21 mouse cellular contexts compared by ENCODE assay signal in genomic region chr5:116956572-116956971, GRCm38 (mm10).
DNase-seq lines count a peak whose midpoint lies in the region; ATAC-seq and TF ChIP-seq lines count a peak whose summit lies in the region.
"Had no signal": no experiment of that assay in that cellular context is flagged by ENCODE, and none has a peak within 500 bp of the region (broad histone marks: within the 10 kb centered on the region; RNA-seq: fewer than 3 reads in every experiment).

No protein-coding gene starts in this region.

- no peaks in the 10 kb centered on the region for H3K4me1 ChIP-seq in hindbrain, embryonic 14.5 days (replicated peaks; ENCODE audit: control insufficient read depth, insufficient read depth, low read length)
- H3K4me1 ChIP-seq in hindbrain, embryonic 13.5 days (replicated peaks), result peaks cover 6% of the 10 kb centered on the region
- H3K4me1 ChIP-seq in E14TG2a.4 (replicated peaks; ENCODE audit: low read depth, low read length), result peaks cover 32% of the 10 kb centered on the region
- no peaks in the 10 kb centered on the region for H3K4me1 ChIP-seq in embryonic facial prominence, embryonic 15.5 days
- H3K4me1 ChIP-seq: forebrain, embryonic 10.5 days had no signal

- H3K4me3 ChIP-seq in hindbrain, embryonic 14.5 days (replicated peaks; ENCODE audit: low read length), result no peak overlapping the region
- H3K4me3 ChIP-seq in hindbrain, embryonic 13.5 days, result no peak overlapping the region
- H3K4me3 ChIP-seq in E14TG2a.4 (replicated peaks; ENCODE audit: low read length), result 0 out of 2 replicates have a peak overlapping the region, but pooled peaks have one; percentile 1
- no peak overlapping the region for H3K4me3 ChIP-seq in embryonic facial prominence, embryonic 15.5 days (replicated peaks)
- H3K4me3 ChIP-seq: forebrain, embryonic 10.5 days; layer of hippocampus, adult 2 months had no signal

- H3K27me3 ChIP-seq in hindbrain, embryonic 14.5 days (ENCODE audit: control insufficient read depth, insufficient read depth, low read length), result no peaks in the 10 kb centered on the region
- no peaks in the 10 kb centered on the region for H3K27me3 ChIP-seq in hindbrain, embryonic 13.5 days
- H3K27me3 ChIP-seq in E14TG2a.4 (ENCODE audit: insufficient read depth, low read length), result peaks cover 37% of the 10 kb centered on the region
- no peaks in the 10 kb centered on the region for H3K27me3 ChIP-seq in embryonic facial prominence, embryonic 15.5 days
- H3K27me3 ChIP-seq: CH12.LX had no signal

- TF ChIP-seq CTCF in E14TG2a.4 (conservative IDR thresholded peaks at IDR 0.05; ENCODE audit: low read length), result no peak

- WGBS in hindbrain, embryonic 14.5 days, result 44% methylated on average over 13 of the region's 13 CpGs
- 45% methylated on average over 13 of the region's 13 CpGs for WGBS in hindbrain, embryonic 13.5 days
- WGBS in embryonic facial prominence, embryonic 15.5 days, result 78% methylated on average over 13 of the region's 13 CpGs

- H3K9ac ChIP-seq in hindbrain, embryonic 14.5 days, result no peak overlapping the region
- H3K9ac ChIP-seq in hindbrain, embryonic 13.5 days, result no peak overlapping the region
- H3K9ac ChIP-seq in embryonic facial prominence, embryonic 15.5 days, result no peak overlapping the region

- no peak for ATAC-seq in hindbrain, embryonic 14.5 days (ENCODE audit: low FRiP score)
- no peak; the same call in 1 of the 2 replicates for ATAC-seq in hindbrain, embryonic 13.5 days (ENCODE audit: low FRiP score)
- ATAC-seq in embryonic facial prominence, embryonic 15.5 days (ENCODE audit: insufficient number of reproducible peaks, low FRiP score, low TSS enrichment, low read depth), result peak; percentile 19; the same call in 1 of the 2 replicates

- H3K9me3 ChIP-seq in hindbrain, embryonic 14.5 days (ENCODE audit: control insufficient read depth, low read length), result no peaks in the 10 kb centered on the region
- H3K9me3 ChIP-seq in hindbrain, embryonic 13.5 days, result no peaks in the 10 kb centered on the region
- peaks cover under 1% of the 10 kb centered on the region; the same call in 1 of the 2 replicates for H3K9me3 ChIP-seq in E14TG2a.4 (ENCODE audit: low read length)
- no peaks in the 10 kb centered on the region for H3K9me3 ChIP-seq in embryonic facial prominence, embryonic 15.5 days (replicated peaks)
- H3K9me3 ChIP-seq: forebrain, embryonic 10.5 days had no signal

- no peaks in the 10 kb centered on the region for H3K36me3 ChIP-seq in hindbrain, embryonic 14.5 days (replicated peaks; ENCODE audit: control insufficient read depth, insufficient read depth)
- H3K36me3 ChIP-seq in hindbrain, embryonic 13.5 days, result no peaks in the 10 kb centered on the region
- H3K36me3 ChIP-seq in E14TG2a.4 (ENCODE audit: insufficient read depth, low read length), result no peaks in the 10 kb centered on the region
- H3K36me3 ChIP-seq in embryonic facial prominence, embryonic 15.5 days, result no peaks in the 10 kb centered on the region
- H3K36me3 ChIP-seq: forebrain, embryonic 10.5 days had no signal

- peak overlapping the region; percentile 41; the same call in 1 of the 2 replicates for H3K27ac ChIP-seq in hindbrain, embryonic 14.5 days
- H3K27ac ChIP-seq in hindbrain, embryonic 13.5 days, result no peak overlapping the region
- H3K27ac ChIP-seq in embryonic facial prominence, embryonic 15.5 days (replicated peaks), result no peak overlapping the region
- H3K27ac ChIP-seq: forebrain, embryonic 10.5 days; layer of hippocampus, adult 2 months; stomach, postnatal 0 days had no signal

- H3K4me2 ChIP-seq in hindbrain, embryonic 14.5 days (replicated peaks), result no peak overlapping the region
- no peak overlapping the region for H3K4me2 ChIP-seq in hindbrain, embryonic 13.5 days
- H3K4me2 ChIP-seq in embryonic facial prominence, embryonic 15.5 days (replicated peaks), result no peak overlapping the region

- peak; percentile 32 for DNase-seq in embryo, embryonic 11 days
- no peak for DNase-seq in embryo, embryonic 10 days (ENCODE audit: low spot score)
- DNase-seq in hindbrain, embryonic 14.5 days (ENCODE audit: low spot score), result no peak
- no peak for DNase-seq in yolk sac, embryonic 10.5 days (ENCODE audit: low spot score)
- no peak for DNase-seq in kidney, adult 8-10 months
- DNase-seq: adrenal gland, adult 2 months; cerebellum, adult 11-12 months; gastrocnemius, postnatal 25 days; heart, postnatal 4 days; kidney, adult 9 months; kidney, postnatal 14 days; layer of hippocampus, postnatal 36 days; lung, postnatal 4 days; right cerebral cortex, postnatal 14 days had no signal
